Mouse (Mus musculus): Measurements from ENCODE around the gene Cmss1. TPM values are rescaled to one million over a fixed set of nuclear protein-coding genes. Genes with fewer than 3 reads are reported as not detected.

The Cmss1 gene
- total RNA-seq, 1 experiment from 2014 or later: 80.5 TPM

GRCm38 (mm10) chr16:57317882-57318636, 288.6 kb downstream of the Cmss1 start:
- ATAC-seq (replicated peaks; ENCODE audit: low read depth, poor library complexity, severe bottlenecking): no peak

GRCm38 (mm10) chr16:57317127-57317526, 289.5 kb downstream of the Cmss1 start:
- peak; percentile 89 for ATAC-seq (replicated peaks; ENCODE audit: low read depth, poor library complexity, severe bottlenecking)

- ATAC-seq (replicated peaks; ENCODE audit: low read depth, poor library complexity, severe bottlenecking): no peak
Observed at GRCm38 (mm10) chr16:57315026-57315425, 291.6 kb downstream of the Cmss1 start.

- ATAC-seq (replicated peaks; ENCODE audit: low read depth, poor library complexity, severe bottlenecking): no peak
Observed at GRCm38 (mm10) chr16:57314236-57314635, 292.4 kb downstream of the Cmss1 start.

GRCm38 (mm10) chr16:57313487-57313886, 293.2 kb downstream of the Cmss1 start:
- ATAC-seq (replicated peaks; ENCODE audit: low read depth, poor library complexity, severe bottlenecking): no peak

- no peak for ATAC-seq (replicated peaks; ENCODE audit: low read depth, poor library complexity, severe bottlenecking)
Observed at GRCm38 (mm10) chr16:57312130-57312529, 294.5 kb downstream of the Cmss1 start.

GRCm38 (mm10) chr16:57305463-57305862, 301.2 kb downstream of the Cmss1 start:
- ATAC-seq (replicated peaks; ENCODE audit: low read depth, poor library complexity, severe bottlenecking): no peak

- ATAC-seq (replicated peaks; ENCODE audit: low read depth, poor library complexity, severe bottlenecking): no peak
Observed at GRCm38 (mm10) chr16:57303716-57304115, 302.9 kb downstream of the Cmss1 start.

GRCm38 (mm10) chr16:57302792-57303698, 303.6 kb downstream of the Cmss1 start:
- no peak for ATAC-seq (replicated peaks; ENCODE audit: low read depth, poor library complexity, severe bottlenecking)

- ATAC-seq (replicated peaks; ENCODE audit: low read depth, poor library complexity, severe bottlenecking): peak; percentile 94
Observed at GRCm38 (mm10) chr16:57301512-57302115, 305.1 kb downstream of the Cmss1 start.

GRCm38 (mm10) chr16:57295216-57295934, 311.3 kb downstream of the Cmss1 start:
- no peak for ATAC-seq (replicated peaks; ENCODE audit: low read depth, poor library complexity, severe bottlenecking)

- no peak for ATAC-seq (replicated peaks; ENCODE audit: low read depth, poor library complexity, severe bottlenecking)
Observed at GRCm38 (mm10) chr16:57292765-57293164, 313.9 kb downstream of the Cmss1 start, which contains the start of gene Tmem30c. Tmem30c (minus strand) TSS chr16:57292865.

GRCm38 (mm10) chr16:57292296-57292695, 314.4 kb downstream of the Cmss1 start:
- ATAC-seq (replicated peaks; ENCODE audit: low read depth, poor library complexity, severe bottlenecking): no peak

- no peak for ATAC-seq (replicated peaks; ENCODE audit: low read depth, poor library complexity, severe bottlenecking)
Observed at GRCm38 (mm10) chr16:57291696-57292095, 315.0 kb downstream of the Cmss1 start.

- ATAC-seq (replicated peaks; ENCODE audit: low read depth, poor library complexity, severe bottlenecking): no peak
Observed at GRCm38 (mm10) chr16:57281417-57281816, 325.2 kb downstream of the Cmss1 start.

GRCm38 (mm10) chr16:57280221-57281217, 326.1 kb downstream of the Cmss1 start:
- peak; percentile 54; the same call in 1 of the 2 replicates for ATAC-seq (replicated peaks; ENCODE audit: low read depth, poor library complexity, severe bottlenecking)

- ATAC-seq (replicated peaks; ENCODE audit: low read depth, poor library complexity, severe bottlenecking): no peak
Observed at GRCm38 (mm10) chr16:57278976-57279626, 327.6 kb downstream of the Cmss1 start.

- no peak for ATAC-seq (replicated peaks; ENCODE audit: low read depth, poor library complexity, severe bottlenecking)
Observed at GRCm38 (mm10) chr16:57269751-57270150, 336.9 kb downstream of the Cmss1 start.
